9 mouse cellular contexts compared by ENCODE assay signal in the genomic region with DNA sequence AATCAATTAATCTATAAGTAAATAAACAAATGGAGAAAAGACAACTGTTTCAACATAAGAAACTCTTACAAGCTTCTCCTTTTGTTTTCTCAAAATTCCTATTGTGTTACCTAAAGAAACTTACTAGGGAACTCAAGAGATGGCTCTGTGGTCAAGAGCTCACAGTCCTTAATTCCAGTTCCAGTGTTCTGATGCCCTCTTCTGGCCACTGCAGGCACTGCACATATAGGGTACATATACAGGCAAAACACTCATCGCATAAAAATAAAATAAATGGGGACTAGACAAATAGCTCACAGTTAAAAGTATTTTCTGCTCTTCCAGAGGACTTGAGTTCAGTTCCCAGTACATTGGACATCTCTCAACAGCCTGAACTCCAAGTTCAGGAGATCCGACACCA. TPM values are rescaled to one million over a fixed set of nuclear protein-coding genes. Genes with fewer than 3 reads are reported as not detected.
DNase-seq lines count a peak whose midpoint lies in the region; ATAC-seq lines count a peak whose summit lies in the region.
"Had no signal": no experiment of that assay in that cellular context is flagged by ENCODE, and none has a peak within 500 bp of the region (broad histone marks: within the 10 kb centered on the region; RNA-seq: fewer than 3 reads in every experiment).

No protein-coding gene starts in this region.

- H3K4me3 ChIP-seq in midbrain, embryonic 10.5 days, result no peak overlapping the region
- no peak overlapping the region for H3K4me3 ChIP-seq in midbrain, embryonic 15.5 days
- H3K4me3 ChIP-seq in liver, embryonic 12.5 days, result no peak overlapping the region

- H3K9ac ChIP-seq in midbrain, embryonic 15.5 days, result no peak overlapping the region
- H3K9ac ChIP-seq in liver, embryonic 12.5 days, result peak overlapping the region; percentile 83; the same call in 1 of the 2 replicates

- DNase-seq in adrenal gland, postnatal 10 days, result peak; percentile 32
- no peak for DNase-seq in adrenal gland, adult 2 months
- peak; percentile 35 for DNase-seq in midbrain, embryonic 10.5 days (ENCODE audit: low spot score)
- peak; percentile 16 for DNase-seq in cerebellum, adult 8-10 months
- DNase-seq in thymus, postnatal 14 days, result peak; percentile 37
- no peak for DNase-seq in gastrocnemius, postnatal 36 days

- H3K36me3 ChIP-seq in midbrain, embryonic 10.5 days, result peaks cover 23% of the 10 kb centered on the region
- H3K36me3 ChIP-seq in midbrain, embryonic 15.5 days (replicated peaks), result peaks cover 8% of the 10 kb centered on the region; the same call in 1 of the 2 replicates
- peaks cover 25% of the 10 kb centered on the region for H3K36me3 ChIP-seq in liver, embryonic 12.5 days

- no peaks in the 10 kb centered on the region for H3K9me3 ChIP-seq in midbrain, embryonic 10.5 days (replicated peaks)
- H3K9me3 ChIP-seq in midbrain, embryonic 15.5 days, result no peaks in the 10 kb centered on the region
- H3K9me3 ChIP-seq in liver, embryonic 12.5 days (replicated peaks), result no peaks in the 10 kb centered on the region
- H3K9me3 ChIP-seq: midbrain, embryonic 12.5 days had no signal

- 66% methylated on average over 2 of the region's 2 CpGs for WGBS in midbrain, embryonic 10.5 days
- 77% methylated on average over 2 of the region's 2 CpGs for WGBS in midbrain, embryonic 15.5 days
- WGBS in liver, embryonic 12.5 days (ENCODE audit: insufficient replicate concordance), result 57% methylated on average over 2 of the region's 2 CpGs

- intact Hi-C loops in gastrocnemius, postnatal 36 days (cut with DNase I), result loop anchor here (5.0 kb wide), 3 partner anchors 67 to 177 kb away; partner anchors contain the start of gene Clasp1

- no peak for ATAC-seq in midbrain, embryonic 15.5 days (replicated peaks)
- no peak for ATAC-seq in liver, embryonic 12.5 days

- H3K27me3 ChIP-seq in midbrain, embryonic 10.5 days (ENCODE audit: low read depth, poor library complexity, severe bottlenecking), result no peaks in the 10 kb centered on the region
- H3K27me3 ChIP-seq in midbrain, embryonic 15.5 days (replicated peaks), result no peaks in the 10 kb centered on the region; the same call in 1 of the 2 replicates
- H3K27me3 ChIP-seq in liver, embryonic 12.5 days (replicated peaks), result peaks cover 18% of the 10 kb centered on the region

- H3K4me2 ChIP-seq in midbrain, embryonic 15.5 days, result no peak overlapping the region
- H3K4me2 ChIP-seq in liver, embryonic 12.5 days, result no peak overlapping the region

- peaks cover 11% of the 10 kb centered on the region for H3K4me1 ChIP-seq in midbrain, embryonic 10.5 days
- peaks cover 11% of the 10 kb centered on the region for H3K4me1 ChIP-seq in midbrain, embryonic 15.5 days
- H3K4me1 ChIP-seq in liver, embryonic 12.5 days, result peaks cover 31% of the 10 kb centered on the region

- no peak overlapping the region for H3K27ac ChIP-seq in midbrain, embryonic 10.5 days (replicated peaks)
- H3K27ac ChIP-seq in midbrain, embryonic 15.5 days, result no peak overlapping the region
- no peak overlapping the region for H3K27ac ChIP-seq in liver, embryonic 12.5 days
- H3K27ac ChIP-seq: midbrain, embryonic 12.5 days had no signal

RNA-seq across cellular contexts. Expression of gene Nifk, which starts 0.9 kb away (rescaled TPM):
- 10 to 100 TPM; 37.7 to 44.7 TPM for total RNA-seq in adrenal gland, postnatal 10 days (2021)
- total RNA-seq in adrenal gland, adult 2 months (2021), result 10 to 100 TPM; 35.8 to 45.7 TPM
- polyA plus RNA-seq in adrenal gland, adult 2 months (2012; rRNA removed), result 1.7 and 2.4 TPM in 2 replicates
- polyA plus RNA-seq in midbrain, embryonic 10.5 days (2016; fragmentation: Nextera tagmentation; extraction: Ambion mirVana), result 93.0 and 105 TPM in 2 replicates
- polyA plus RNA-seq in midbrain, embryonic 15.5 days (2015; fragmentation: Nextera tagmentation; extraction: Ambion mirVana), result 66.2 and 68.3 TPM in 2 replicates
- 81.9 and 86.3 TPM in 2 replicates for polyA plus RNA-seq in liver, embryonic 12.5 days (2016; fragmentation: Nextera tagmentation; extraction: Ambion mirVana)
- 10 to 100 TPM; 16.4 to 17.8 TPM for total RNA-seq in gastrocnemius, postnatal 36 days (2021)

RNA-seq across cellular contexts. Expression of gene Tsn, which starts 9.2 kb away (rescaled TPM):
- 100 to 1,000 TPM; 107 to 112 TPM for total RNA-seq in adrenal gland, postnatal 10 days (2021)
- 100 to 1,000 TPM; 125 to 128 TPM for total RNA-seq in adrenal gland, adult 2 months (2021)
- polyA plus RNA-seq in adrenal gland, adult 2 months (2012; rRNA removed), result 33.8 and 37.6 TPM in 2 replicates
- 403 and 418 TPM in 2 replicates for polyA plus RNA-seq in midbrain, embryonic 10.5 days (2016; fragmentation: Nextera tagmentation; extraction: Ambion mirVana)
- polyA plus RNA-seq in midbrain, embryonic 15.5 days (2015; fragmentation: Nextera tagmentation; extraction: Ambion mirVana), result 443 and 463 TPM in 2 replicates
- polyA plus RNA-seq in liver, embryonic 12.5 days (2016; fragmentation: Nextera tagmentation; extraction: Ambion mirVana), result 212 and 226 TPM in 2 replicates
- total RNA-seq in gastrocnemius, postnatal 36 days (2021), result 10 to 100 TPM; 46.8 to 49.9 TPM

Comparison
In these comparisons a context has a peak if more than half of its experiments do, and no peak if none do; other contexts are left out.
1. DNase-seq: peak in adrenal gland, postnatal 10 days (single experiment), midbrain, embryonic 10.5 days (single experiment), cerebellum, adult 8-10 months (single experiment) and thymus, postnatal 14 days (single experiment); none in adrenal gland, adult 2 months (single experiment) and gastrocnemius, postnatal 36 days (0 of 2).
2. RNA of gene Nifk, which starts 0.9 kb away (polyA plus RNA-seq): 93.0 to 105 TPM in midbrain, embryonic 10.5 days, 81.9 to 86.3 TPM in liver, embryonic 12.5 days and 66.2 to 68.3 TPM in midbrain, embryonic 15.5 days; 1.7 to 2.4 TPM in adrenal gland, adult 2 months; every median in the first group is over 10 times any median in the second.